Mouse (Mus musculus): ENCODE data around the gene Rps7. TPM values are rescaled to one million over a fixed set of nuclear protein-coding genes. Genes with fewer than 3 reads are reported as not detected.

Rps7 gene
- total and polyA plus RNA-seq, 3 experiments: 300 to 2,439 (median 476) TPM

GRCm38 (mm10) chr12:28624251-28624650, 11.5 kb downstream of the Rps7 start:
- peak; percentile 9 for DNase-seq (ENCODE audit: low read depth, low spot score)
- H3K27me3 ChIP-seq (ENCODE audit: control insufficient read depth in 1 of 2, insufficient read depth in 2 of 2, low read length in 2 of 2): no peaks in the 10 kb centered on the region
- no peak overlapping the region for H3K27ac ChIP-seq (ENCODE audit: control insufficient read depth, low read depth, low read length)
- no peak overlapping the region for H3K9ac ChIP-seq (ENCODE audit: control insufficient read depth, low read depth, low read length, poor library complexity, severe bottlenecking)
- peaks cover 2 to 42% of the 10 kb centered on the region in 2 experiments; a peak in 3 of 4 replicates for H3K4me1 ChIP-seq (ENCODE audit: control insufficient read depth in 1 of 2, insufficient read depth in 2 of 2, low read length in 2 of 2)
- H3K9me3 ChIP-seq (replicated peaks; ENCODE audit: insufficient read depth, low read length): no peaks in the 10 kb centered on the region
- peaks cover 0 to 14% of the 10 kb centered on the region in 2 experiments; a peak in 2 of 4 replicates for H3K36me3 ChIP-seq (ENCODE audit: control insufficient read depth in 1 of 2, insufficient read depth in 2 of 2, low read length in 2 of 2)
- TF ChIP-seq MAZ (IDR thresholded peaks at IDR 0.05; ENCODE audit: low read depth, low read length): no peak
- TF ChIP-seq USF1 (IDR thresholded peaks at IDR 0.05; ENCODE audit: low read depth, low read length): no peak
- TF ChIP-seq JUND (IDR thresholded peaks at IDR 0.05; ENCODE audit: low read depth, low read length): no peak
- no peak for TF ChIP-seq MXI1 (IDR thresholded peaks at IDR 0.05; ENCODE audit: low read depth, low read length)
- no peak for TF ChIP-seq USF2 (IDR thresholded peaks at IDR 0.05; ENCODE audit: borderline replicate concordance in 1 of 2, insufficient read depth in 1 of 2, low read depth in 1 of 2, low read length in 2 of 2)
- no peak for TF ChIP-seq POLR2AphosphoS2 (IDR thresholded peaks at IDR 0.05; ENCODE audit: low read length)
- no peak for TF ChIP-seq GABPA (IDR thresholded peaks at IDR 0.05; ENCODE audit: low read depth, low read length)
- H3K4me3 ChIP-seq (ENCODE audit: control insufficient read depth in 1 of 2, insufficient read depth in 1 of 2, low read depth in 2 of 2, low read length in 2 of 2): no peak overlapping the region
- no peaks in the 10 kb centered on the region for H3K79me2 ChIP-seq (ENCODE audit: control insufficient read depth, insufficient read depth, low read length, poor library complexity)

- Histone ChIP-seq H3K79me2 (ENCODE audit: control insufficient read depth, insufficient read depth, low read length, poor library complexity) (no peaks in the 10 kb centered on the region), H3K27me3 (ENCODE audit: control insufficient read depth in 1 of 2, insufficient read depth in 2 of 2, low read length in 2 of 2) (no peaks in the 10 kb centered on the region), H3K9ac (ENCODE audit: control insufficient read depth, low read depth, low read length, poor library complexity, severe bottlenecking) (no peak within 1 kb of the TSS; the same call in 1 of the 2 replicates), H3K4me3 (ENCODE audit: control insufficient read depth in 1 of 2, insufficient read depth in 1 of 2, low read depth in 2 of 2, low read length in 2 of 2) (no peak within 1 kb of the TSS; a peak in 1 of 4 replicates), H3K27ac (ENCODE audit: control insufficient read depth, low read depth, low read length) (no peak within 1 kb of the TSS), H3K4me1 (ENCODE audit: control insufficient read depth in 1 of 2, insufficient read depth in 2 of 2, low read length in 2 of 2) (peaks cover 2 to 52% of the 10 kb centered on the region in 2 experiments; a peak in 3 of 4 replicates), H3K9me3 (replicated peaks; ENCODE audit: insufficient read depth, low read length) (no peaks in the 10 kb centered on the region), H3K36me3 (ENCODE audit: control insufficient read depth in 1 of 2, insufficient read depth in 2 of 2, low read length in 2 of 2) (peaks cover 0 to 16% of the 10 kb centered on the region in 2 experiments; a peak in 2 of 4 replicates)
- peak; percentile 39 for DNase-seq (ENCODE audit: low read depth, low spot score)
- TF ChIP-seq RCOR1 (IDR thresholded peaks at IDR 0.05; ENCODE audit: low read depth, low read length) (no peak), ZMIZ1 (IDR thresholded peaks at IDR 0.05; ENCODE audit: low read depth, low read length) (no peak), NELFE (IDR thresholded peaks at IDR 0.05; ENCODE audit: low read depth, low read length) (no peak), MXI1 (IDR thresholded peaks at IDR 0.05; ENCODE audit: low read depth, low read length) (no peak), KAT2A (conservative IDR thresholded peaks at IDR 0.05; ENCODE audit: low read depth, low read length) (no peak), NRF1 (IDR thresholded peaks at IDR 0.05; ENCODE audit: insufficient read depth, low read depth, low read length, poor library complexity, severe bottlenecking) (no peak), TAL1 (IDR thresholded peaks at IDR 0.05; ENCODE audit: low read length) (no peak), BHLHE40 (IDR thresholded peaks at IDR 0.05; ENCODE audit: borderline replicate concordance, low read depth, low read length) (no peak), ETS1 (IDR thresholded peaks at IDR 0.05; ENCODE audit: low read depth, low read length) (peak; percentile 92), GATA1 (IDR thresholded peaks at IDR 0.05; ENCODE audit: low read depth, low read length) (peak; percentile 53; the same call in 1 of the 2 replicates), UBTF (IDR thresholded peaks at IDR 0.05; ENCODE audit: borderline replicate concordance, insufficient read depth, low read depth, low read length) (no peak), POLR2AphosphoS5 (IDR thresholded peaks at IDR 0.05; ENCODE audit: borderline replicate concordance, low read depth, low read length) (no peak), JUND (IDR thresholded peaks at IDR 0.05; ENCODE audit: low read depth, low read length) (no peak), USF1 (IDR thresholded peaks at IDR 0.05; ENCODE audit: low read depth, low read length) (no peak), ZNF384 (IDR thresholded peaks at IDR 0.05; ENCODE audit: low read depth, low read length) (no peak), E2F4 (IDR thresholded peaks at IDR 0.05; ENCODE audit: borderline replicate concordance, low read depth, low read length) (no peak), SIN3A (IDR thresholded peaks at IDR 0.05; ENCODE audit: low read length) (peak; percentile 31; the same call in 1 of the 2 replicates), MYC (IDR thresholded peaks at IDR 0.05; ENCODE audit: low read depth, low read length) (no peak), ELF1 (IDR thresholded peaks at IDR 0.05; ENCODE audit: low read depth, low read length) (no peak), GABPA (IDR thresholded peaks at IDR 0.05; ENCODE audit: low read depth, low read length) (no peak), HCFC1 (IDR thresholded peaks at IDR 0.05; ENCODE audit: low read depth, low read length) (no peak), CHD2 (IDR thresholded peaks at IDR 0.05; ENCODE audit: low read length) (no peak), MAX (IDR thresholded peaks at IDR 0.05; ENCODE audit: low read length) (no peak), CTCF (IDR thresholded peaks at IDR 0.05 in 2 of 3, conservative IDR thresholded peaks at IDR 0.05 in 1 of 3; ENCODE audit: control insufficient read depth in 1 of 3, insufficient read depth in 1 of 3, low read depth in 2 of 3, low read length in 3 of 3, poor library complexity in 1 of 3, severe bottlenecking in 1 of 3) (no peak), RAD21 (IDR thresholded peaks at IDR 0.05; ENCODE audit: low read depth, low read length) (no peak), EP300 (IDR thresholded peaks at IDR 0.05; ENCODE audit: low read depth in 1 of 2, low read length in 2 of 2) (0 out of 4 replicates have a peak, but pooled peaks of 1 of the 2 experiments have one; percentile 16), SMC3 (IDR thresholded peaks at IDR 0.05; ENCODE audit: low read depth, low read length) (no peak), MAZ (IDR thresholded peaks at IDR 0.05; ENCODE audit: low read depth, low read length) (no peak)
Measured at GRCm38 (mm10) chr12:28623195-28623594, 12.6 kb downstream of the Rps7 start, which contains the start of gene Colec11. Colec11 (minus strand) TSS chr12:28623377.
